In genomic region chr8:95080381-95081341, GRCm38 (mm10) we compare ENCODE assay signal across 8 mouse cellular contexts. TPM values are rescaled to one million over a fixed set of nuclear protein-coding genes. Genes with fewer than 3 reads are reported as not detected.
DNase-seq lines count a peak whose midpoint lies in the region; ATAC-seq lines count a peak whose summit lies in the region.

Gene Katnb1, plus strand, starts transcription at chr8:95081186.

- peak within 1 kb of the TSS; percentile 79 for H3K4me2 ChIP-seq in kidney, embryonic 15.5 days

- peak within 1 kb of the TSS; percentile 75 for H3K9ac ChIP-seq in kidney, embryonic 15.5 days

- ATAC-seq in erythroblast, adult 5-6 weeks (replicated peaks; ENCODE audit: low FRiP score, poor library complexity, severe bottlenecking): peak; percentile 87
- peak; percentile 97 for ATAC-seq in kidney, embryonic 15.5 days (replicated peaks; ENCODE audit: low FRiP score)
- ATAC-seq in monocyte, adult 5-6 weeks (replicated peaks; ENCODE audit: insufficient number of reproducible peaks, low FRiP score, low TSS enrichment, poor library complexity, severe bottlenecking): peak; percentile 85

- H3K27ac ChIP-seq in heart, embryonic 10.5 days: peak within 1 kb of the TSS; percentile 93
- peak within 1 kb of the TSS; percentile 80 for H3K27ac ChIP-seq in kidney, embryonic 15.5 days

- peaks cover 22% of the 10 kb centered on the region for H3K4me1 ChIP-seq in heart, embryonic 10.5 days
- H3K4me1 ChIP-seq in kidney, embryonic 15.5 days: peaks cover 13% of the 10 kb centered on the region

- WGBS in heart, embryonic 10.5 days: under 1% methylated on average over 47 of the region's 47 CpGs
- WGBS in kidney, embryonic 15.5 days: under 1% methylated on average over 47 of the region's 47 CpGs

- H3K4me3 ChIP-seq in heart, embryonic 10.5 days: peak within 1 kb of the TSS; percentile 88
- H3K4me3 ChIP-seq in kidney, embryonic 15.5 days (replicated peaks): peak within 1 kb of the TSS; percentile 75

- H3K27me3 ChIP-seq in heart, embryonic 10.5 days (ENCODE audit: insufficient read depth, poor library complexity, severe bottlenecking): peaks cover 16% of the 10 kb centered on the region; the same call in 1 of the 2 replicates
- H3K27me3 ChIP-seq in kidney, embryonic 15.5 days: no peaks in the 10 kb centered on the region

- no peaks in the 10 kb centered on the region for H3K9me3 ChIP-seq in heart, embryonic 10.5 days
- no peaks in the 10 kb centered on the region for H3K9me3 ChIP-seq in kidney, embryonic 15.5 days (replicated peaks)

- DNase-seq in B cell, adult 2 months: peak; percentile 94 to 97
- peak; percentile 100 for DNase-seq in brain, adult 2 months (ENCODE audit: low read depth, low spot score)
- peak; percentile 100 for DNase-seq in heart, embryonic 10.5 days (ENCODE audit: low spot score)
- DNase-seq in liver: peak; percentile 98
- DNase-seq in spleen, postnatal 4 days (ENCODE audit: low spot score in 2 of 2): peak; percentile 97 to 98

- peaks cover 20% of the 10 kb centered on the region for H3K36me3 ChIP-seq in heart, embryonic 10.5 days
- peaks cover 31% of the 10 kb centered on the region for H3K36me3 ChIP-seq in kidney, embryonic 15.5 days

RNA-seq across cellular contexts. Expression of gene Katnb1, which starts in this region (rescaled TPM):
- total RNA-seq in erythroblast, adult 5-6 weeks (2015; ENCODE audit: low replicate concordance): 1.7 and 1.9 TPM in 2 replicates
- total RNA-seq in erythroblast, adult 5-6 weeks (2017; ENCODE audit: low replicate concordance): 9.1 and 12.3 TPM in 2 replicates
- 25.8 and 29.8 TPM in 2 replicates for polyA plus RNA-seq in heart, embryonic 10.5 days (2016; fragmentation: Nextera tagmentation; extraction: Ambion mirVana)
- 27.6 and 29.7 TPM in 2 replicates for polyA plus RNA-seq in kidney, embryonic 15.5 days (2015; fragmentation: Nextera tagmentation; extraction: Ambion mirVana)
- 12.6 to 46.5 TPM (median 38.6 TPM) in 3 replicates for total RNA-seq in monocyte, adult 5-6 weeks (2017)

Comparison
In these comparisons a context has a peak if more than half of its experiments do, and no peak if none do; other contexts are left out.
1. Peak in every context shown above with its lines: DNase-seq, ATAC-seq, H3K4me3 ChIP-seq and H3K27ac ChIP-seq.